Mouse (Mus musculus) T-helper 17 cell (primary cell): ENCODE results near the gene Pin1.

Experiments used
- in situ Hi-C, 2 experiments: fragments of 300-600 bp; cut with MboI, MseI; formaldehyde crosslinking; loops; 1 replicate in 1 of 2; 2 replicates in 1 of 2; pipeline ENCODE4 v1.15.1; 2025; ENCODE audit warnings: high pct_unique_total_duplicates in 2 of 2

Pin1 gene

GRCm38 (mm10) chr9:20694721-20695235 is 42.9 kb downstream of the Pin1 start:
- in situ Hi-C loops = loop anchor here (10.0 kb wide), 2 partner anchors 530 to 1510 kb away; no protein-coding TSS in a partner anchor

- in situ Hi-C loops = loop anchor here (10.0 kb wide), 2 partner anchors 531 to 1509 kb away; no protein-coding TSS in a partner anchor
Measured at GRCm38 (mm10) chr9:20696107-20696712, 44.3 kb downstream of the Pin1 start.

- in situ Hi-C loops = loop anchor here (10.0 kb wide), 2 partner anchors 533 to 1507 kb away; no protein-coding TSS in a partner anchor
Measured at GRCm38 (mm10) chr9:20697466-20697865, 45.6 kb downstream of the Pin1 start.

GRCm38 (mm10) chr9:20703832-20704380 is 52.0 kb downstream of the Pin1 start:
- in situ Hi-C loops = no loop called here

GRCm38 (mm10) chr9:20705420-20705819 is 53.5 kb downstream of the Pin1 start:
- in situ Hi-C loops = loop anchor here in 1 of 2 experiments (5.0 kb wide), 1 partner anchor 103 kb away; no protein-coding TSS in a partner anchor

GRCm38 (mm10) chr9:20705981-20706380 is 54.1 kb downstream of the Pin1 start:
- in situ Hi-C loops = loop anchor here in 1 of 2 experiments (5.0 kb wide), 1 partner anchor 104 kb away; no protein-coding TSS in a partner anchor

- in situ Hi-C loops = no loop called here
Measured at GRCm38 (mm10) chr9:20710471-20710870, 58.6 kb downstream of the Pin1 start.

GRCm38 (mm10) chr9:20712934-20713477 is 61.1 kb downstream of the Pin1 start:
- in situ Hi-C loops = no loop called here

- in situ Hi-C loops = no loop called here
Measured at GRCm38 (mm10) chr9:20713478-20713987, 61.6 kb downstream of the Pin1 start.

GRCm38 (mm10) chr9:20715332-20715731 is 63.4 kb downstream of the Pin1 start:
- in situ Hi-C loops = no loop called here
